Mouse (Mus musculus): ENCODE measurements around the gene Pla2g15.
A peak's percentile ranks its signal among the peaks of the same experiment; 100 is the strongest.

- TF ChIP-seq KAT2A (IDR thresholded peaks at IDR 0.05; ENCODE audit: insufficient replicate concordance, low read length) (no peak), MAX (IDR thresholded peaks at IDR 0.05; ENCODE audit: low read length) (no peak), ZC3H11A (IDR thresholded peaks at IDR 0.05; ENCODE audit: low read depth, low read length) (no peak), CTCF (conservative IDR thresholded peaks at IDR 0.05 in 1 of 2, IDR thresholded peaks at IDR 0.05 in 1 of 2; ENCODE audit: low read depth in 2 of 2, low read length in 2 of 2) (peak; percentile 37 to 41; a peak in 3 of 4 replicates), UBTF (IDR thresholded peaks at IDR 0.05; ENCODE audit: low read depth, low read length) (no peak), EP300 (IDR thresholded peaks at IDR 0.05; ENCODE audit: low read length) (no peak), USF1 (IDR thresholded peaks at IDR 0.05; ENCODE audit: low read depth, low read length) (no peak), ELF1 (IDR thresholded peaks at IDR 0.05; ENCODE audit: low read depth, low read length) (no peak), POLR2A (IDR thresholded peaks at IDR 0.05; ENCODE audit: low read depth, low read length) (no peak), ZKSCAN1 (IDR thresholded peaks at IDR 0.05; ENCODE audit: borderline replicate concordance, low read depth, low read length) (no peak)
Measured at GRCm38 (mm10) chr8:106169934-106170480, 19.8 kb downstream of the Pla2g15 start.
